Mouse (Mus musculus): ENCODE data around the gene Rnf212. TPM values are rescaled to one million over a fixed set of nuclear protein-coding genes. Genes with fewer than 3 reads are reported as not detected.
"Not testable (repeated sequence)": the region's sequence is repeated elsewhere in the genome, so short reads cannot be mapped to it uniquely, and the experiment has no call there.

Gene Rnf212
- not detected for polyA plus RNA-seq (2012; fragmentation: generic; extraction: Trizol)

- Histone ChIP-seq H3K79me2 (ENCODE audit: control insufficient read depth, insufficient read depth) (no peaks in the 10 kb centered on the region), H3K4me2 (ENCODE audit: low read depth) (no peak within 1 kb of the TSS), H3K36me3 (ENCODE audit: control insufficient read depth, insufficient read depth) (no peaks in the 10 kb centered on the region), H3K27me3 (ENCODE audit: control insufficient read depth, insufficient read depth, insufficient read length) (no peaks in the 10 kb centered on the region), H3K4me3 (no peak within 1 kb of the TSS), H3ac (ENCODE audit: control insufficient read depth, insufficient read length) (no peak within 1 kb of the TSS)
- TF ChIP-seq MYOD1 (IDR thresholded peaks at IDR 0.05; ENCODE audit: control insufficient read depth in 1 of 3, insufficient read length in 2 of 3, low read depth in 2 of 3) = no peak
- TF ChIP-seq POLR2A (IDR thresholded peaks at IDR 0.05; ENCODE audit: insufficient read length, low read depth) = no peak
- no peak for TF ChIP-seq USF1 (IDR thresholded peaks at IDR 0.05; ENCODE audit: low read depth)
- no peak for TF ChIP-seq MYOG (IDR thresholded peaks at IDR 0.05; ENCODE audit: control insufficient read depth in 1 of 3, insufficient read depth in 1 of 3, insufficient read length in 2 of 3, low read depth in 2 of 3)
- TF ChIP-seq TCF12 (IDR thresholded peaks at IDR 0.05; ENCODE audit: insufficient read depth, poor library complexity, severe bottlenecking) = no peak
- no peak for TF ChIP-seq MAX (IDR thresholded peaks at IDR 0.05; ENCODE audit: low read depth)
- no peak for TF ChIP-seq TCF3 (IDR thresholded peaks at IDR 0.05; ENCODE audit: insufficient read length, low read depth)
- TF ChIP-seq SRF (IDR thresholded peaks at IDR 0.05; ENCODE audit: control insufficient read depth, insufficient read length, low read depth) = no peak
- no peak for TF ChIP-seq CEBPB (IDR thresholded peaks at IDR 0.05; ENCODE audit: insufficient read depth, poor library complexity, severe bottlenecking)
- TF ChIP-seq POLR2AphosphoS2 (IDR thresholded peaks at IDR 0.05; ENCODE audit: insufficient read length, low read depth) = no peak
- TF ChIP-seq REST (IDR thresholded peaks at IDR 0.05; ENCODE audit: insufficient read depth, insufficient read length) = no peak
- TF ChIP-seq E2F4 (IDR thresholded peaks at IDR 0.05; ENCODE audit: insufficient read depth) = no peak
These were observed at the start of gene Rnf212 for GRCm38 (mm10) chr5:108774630-108775306. TSS of gene Rnf212 (minus strand) at chr5:108774982.

GRCm38 (mm10) chr5:108823276-108823675, 48.5 kb upstream of the Rnf212 start:
- Histone ChIP-seq H3K79me2 (ENCODE audit: control insufficient read depth, insufficient read depth) (no peaks in the 10 kb centered on the region), H3K4me2 (ENCODE audit: low read depth) (no peak overlapping the region), H3K4me3 (no peak overlapping the region), H3ac (ENCODE audit: control insufficient read depth, insufficient read length) (no peak overlapping the region), H3K27me3 (ENCODE audit: control insufficient read depth, insufficient read depth, insufficient read length) (no peaks in the 10 kb centered on the region), H3K36me3 (ENCODE audit: control insufficient read depth, insufficient read depth) (no peaks in the 10 kb centered on the region)
- no peak for TF ChIP-seq USF1 (IDR thresholded peaks at IDR 0.05; ENCODE audit: low read depth)
- TF ChIP-seq CEBPB (IDR thresholded peaks at IDR 0.05; ENCODE audit: insufficient read depth, poor library complexity, severe bottlenecking) = no peak
- TF ChIP-seq E2F4 (IDR thresholded peaks at IDR 0.05; ENCODE audit: insufficient read depth) = no peak
- TF ChIP-seq POLR2A (IDR thresholded peaks at IDR 0.05; ENCODE audit: insufficient read length, low read depth) = no peak
- no peak for TF ChIP-seq MAX (IDR thresholded peaks at IDR 0.05; ENCODE audit: low read depth)
- TF ChIP-seq MYOG (IDR thresholded peaks at IDR 0.05; ENCODE audit: control insufficient read depth in 1 of 3, insufficient read depth in 1 of 3, insufficient read length in 2 of 3, low read depth in 2 of 3) = no peak
- TF ChIP-seq TCF3 (IDR thresholded peaks at IDR 0.05; ENCODE audit: insufficient read length, low read depth) = no peak
- TF ChIP-seq REST (IDR thresholded peaks at IDR 0.05; ENCODE audit: insufficient read depth, insufficient read length) = no peak
- TF ChIP-seq POLR2AphosphoS2 (IDR thresholded peaks at IDR 0.05; ENCODE audit: insufficient read length, low read depth) = no peak
- TF ChIP-seq MYOD1 (IDR thresholded peaks at IDR 0.05; ENCODE audit: control insufficient read depth in 1 of 3, insufficient read length in 2 of 3, low read depth in 2 of 3) = no peak
- no peak for TF ChIP-seq TCF12 (IDR thresholded peaks at IDR 0.05; ENCODE audit: insufficient read depth, poor library complexity, severe bottlenecking)
- TF ChIP-seq SRF (IDR thresholded peaks at IDR 0.05; ENCODE audit: control insufficient read depth, insufficient read length, low read depth) = no peak

GRCm38 (mm10) chr5:108808750-108809149, 34.0 kb upstream of the Rnf212 start, which contains the start of gene Vmn2r8:
TSS of gene Vmn2r8 (minus strand) at chr5:108808850.
- H3ac ChIP-seq (ENCODE audit: control insufficient read depth, insufficient read length); H3K4me3 ChIP-seq; H3K79me2 ChIP-seq (ENCODE audit: control insufficient read depth, insufficient read depth); H3K36me3 ChIP-seq (ENCODE audit: control insufficient read depth, insufficient read depth); H3K27me3 ChIP-seq (ENCODE audit: control insufficient read depth, insufficient read depth, insufficient read length); H3K4me2 ChIP-seq (ENCODE audit: low read depth): not testable (repeated sequence)

- H3K27me3 ChIP-seq (ENCODE audit: control insufficient read depth, insufficient read depth, insufficient read length) = no peaks in the 10 kb centered on the region
- no peak for TF ChIP-seq TCF3 (IDR thresholded peaks at IDR 0.05; ENCODE audit: insufficient read length, low read depth)
- no peak for TF ChIP-seq USF1 (IDR thresholded peaks at IDR 0.05; ENCODE audit: low read depth)
- no peak for TF ChIP-seq CEBPB (IDR thresholded peaks at IDR 0.05; ENCODE audit: insufficient read depth, poor library complexity, severe bottlenecking)
These were observed 28.9 kb upstream of the Rnf212 start for GRCm38 (mm10) chr5:108803646-108804045.

GRCm38 (mm10) chr5:108795263-108795662, 20.5 kb upstream of the Rnf212 start, which contains the start of gene Tmed11:
TSS of gene Tmed11 (minus strand) at chr5:108795363.
- not testable (repeated sequence) for H3K27me3 ChIP-seq (ENCODE audit: control insufficient read depth, insufficient read depth, insufficient read length); H3K4me2 ChIP-seq (ENCODE audit: low read depth); H3K4me3 ChIP-seq; H3K79me2 ChIP-seq (ENCODE audit: control insufficient read depth, insufficient read depth); H3K36me3 ChIP-seq (ENCODE audit: control insufficient read depth, insufficient read depth); H3ac ChIP-seq (ENCODE audit: control insufficient read depth, insufficient read length)

More at GRCm38 (mm10) chr5:108803646-108804045, 28.9 kb upstream of the Rnf212 start:
- H3K36me3 ChIP-seq (ENCODE audit: control insufficient read depth, insufficient read depth) = no peaks in the 10 kb centered on the region
- H3K4me3 ChIP-seq = no peak overlapping the region
- no peak overlapping the region for H3ac ChIP-seq (ENCODE audit: control insufficient read depth, insufficient read length)
- no peaks in the 10 kb centered on the region for H3K79me2 ChIP-seq (ENCODE audit: control insufficient read depth, insufficient read depth)
- H3K4me2 ChIP-seq (ENCODE audit: low read depth) = no peak overlapping the region

- H3ac ChIP-seq (ENCODE audit: control insufficient read depth, insufficient read length); H3K4me3 ChIP-seq; H3K36me3 ChIP-seq (ENCODE audit: control insufficient read depth, insufficient read depth); H3K79me2 ChIP-seq (ENCODE audit: control insufficient read depth, insufficient read depth); H3K27me3 ChIP-seq (ENCODE audit: control insufficient read depth, insufficient read depth, insufficient read length); H3K4me2 ChIP-seq (ENCODE audit: low read depth): not testable (repeated sequence)
These were observed 15.6 kb upstream of the Rnf212 start for GRCm38 (mm10) chr5:108790385-108790784.
